Mouse (Mus musculus) urinary bladder, postnatal 0 days (tissue): ENCODE measurements around the gene Olfr1177-ps. TPM values are rescaled to one million over a fixed set of nuclear protein-coding genes. Genes with fewer than 3 reads are reported as not detected.

ENCODE experiments used
- polyA plus RNA-seq: library from polyadenylated mRNA; unstranded; fragments of >200 nt; fragmentation: Nextera tagmentation; extraction: Ambion mirVana; gene quantifications from 2 replicates; pipeline ENCODE4 v1.2.1, GENCODE M21; 2015

The Olfr1177-ps gene
- polyA plus RNA-seq, result not detected in 2 replicates

DNA sequence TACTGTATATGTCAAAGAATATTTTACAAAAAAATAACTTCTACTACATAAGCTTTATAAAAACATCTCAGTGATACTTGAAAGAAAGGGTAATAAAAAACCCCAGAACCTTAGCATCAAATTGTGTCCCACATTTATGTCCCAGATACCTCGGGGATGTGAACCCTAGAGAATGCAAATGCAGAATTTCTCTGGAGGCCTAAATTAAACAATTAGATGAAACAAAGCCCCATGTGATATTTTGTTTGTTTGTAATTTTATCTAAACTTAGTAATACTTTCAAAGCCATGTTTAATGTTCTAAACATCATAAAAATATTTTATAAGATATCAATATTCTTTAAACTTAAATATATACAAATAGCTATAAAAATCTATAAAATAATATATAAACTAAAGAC is at the start of gene Olfr1177-ps:
Gene Olfr1177-ps, minus strand, starts transcription at position 101 of the 400 bp plus-strand sequence.

DNA sequence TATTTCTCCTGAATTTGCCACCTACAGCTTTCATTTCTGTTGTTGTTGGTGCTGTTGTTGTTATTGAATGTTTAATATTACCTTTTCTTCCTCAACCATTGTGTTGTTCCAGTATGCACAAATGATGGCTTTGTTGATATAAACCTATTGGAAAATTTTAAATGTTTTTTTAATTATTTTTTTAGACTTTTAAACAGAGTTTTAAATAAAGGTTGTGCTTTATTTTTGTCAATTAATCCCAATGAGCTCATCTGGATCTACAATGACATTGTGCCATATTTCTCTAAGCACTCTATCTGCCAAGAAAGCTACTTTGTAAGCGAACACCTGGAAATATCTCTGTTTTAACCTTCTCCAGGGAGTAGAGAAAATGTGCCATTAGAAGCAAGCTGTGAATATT is 40.5 kb upstream of the Olfr1177-ps start, which contains the start of gene Olfr1178:
Gene Olfr1178, plus strand, starts transcription at position 301 of the 400 bp plus-strand sequence.

DNA sequence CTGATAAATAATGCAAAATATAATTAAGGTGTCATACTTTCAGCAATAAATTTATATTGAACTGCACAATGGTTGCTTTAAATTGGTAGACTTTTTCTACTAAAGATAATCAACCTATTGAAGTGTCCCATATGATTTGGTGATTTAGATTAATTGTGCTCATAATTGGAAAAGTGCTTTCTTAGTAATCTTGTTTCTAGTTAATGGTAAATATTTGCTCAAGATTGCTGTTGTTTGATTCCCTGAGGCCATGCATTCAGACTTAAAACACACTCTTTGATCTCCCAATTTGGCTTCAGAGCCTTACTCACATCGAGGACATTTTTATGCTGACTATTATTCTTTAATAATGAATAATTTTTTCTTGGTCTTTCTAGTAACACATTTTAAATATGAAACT is 9.9 kb downstream of the Olfr1177-ps start, which contains the start of gene Olfr1176:
Gene Olfr1176, plus strand, starts transcription at position 301 of the 400 bp plus-strand sequence.

DNA sequence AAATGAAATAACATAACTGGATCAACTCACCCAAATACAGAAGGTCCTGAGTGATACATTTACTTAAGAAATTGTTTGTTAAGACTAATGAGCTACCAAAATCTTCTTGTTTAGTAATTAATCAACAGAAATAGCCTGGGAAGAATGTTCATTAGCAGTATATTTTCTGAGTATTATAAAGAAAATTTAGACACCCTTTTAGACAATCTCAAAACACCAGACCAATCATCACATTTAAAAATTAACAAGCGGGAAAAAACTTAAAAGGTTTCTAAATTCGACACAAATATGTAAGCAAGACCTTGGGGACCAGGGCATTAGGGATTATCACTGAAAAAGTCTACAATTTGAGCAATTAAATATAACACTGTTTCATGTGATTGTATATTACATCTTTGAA is 19.2 kb downstream of the Olfr1177-ps start, which contains the start of gene Olfr1175-ps:
Gene Olfr1175-ps, minus strand, starts transcription at position 101 of the 400 bp plus-strand sequence.

DNA sequence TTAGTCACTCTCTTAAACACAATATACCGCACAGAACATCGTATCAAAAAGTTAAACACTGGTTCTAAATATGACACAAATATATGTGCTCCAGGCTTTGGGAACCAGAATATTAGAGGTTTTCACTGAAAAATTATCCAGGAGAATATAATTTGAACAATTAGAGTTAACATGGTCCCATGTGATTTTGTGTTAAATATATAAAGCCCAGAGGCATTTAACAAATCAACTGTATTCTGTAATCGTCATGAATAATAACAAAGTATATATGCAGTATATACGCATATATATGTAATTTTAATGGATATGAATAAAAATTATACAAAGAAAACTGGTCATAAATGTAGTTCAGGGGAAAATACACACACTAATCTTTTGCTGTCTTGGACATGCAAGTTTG is 31.3 kb downstream of the Olfr1177-ps start, which contains the start of gene Olfr1174-ps:
Gene Olfr1174-ps, minus strand, starts transcription at position 101 of the 400 bp plus-strand sequence.

Other genes starting within 250 kb of the Olfr1177-ps start
- not detected in 2 replicates for gene Olfr1166, start 218.2 kb downstream of the Olfr1177-ps start, polyA plus RNA-seq
- not detected in 2 replicates for gene Olfr1167, start 191.3 kb downstream of the Olfr1177-ps start, polyA plus RNA-seq
- gene Olfr1168, start 164.6 kb downstream of the Olfr1177-ps start, polyA plus RNA-seq, result not detected in 2 replicates
- not detected in 2 replicates for gene Olfr1170, start 118.2 kb downstream of the Olfr1177-ps start, polyA plus RNA-seq
- not detected in 2 replicates for gene Olfr1173, start 66.6 kb downstream of the Olfr1177-ps start, polyA plus RNA-seq
- not detected in 2 replicates for gene Olfr1174-ps, start 31.4 kb downstream of the Olfr1177-ps start, polyA plus RNA-seq
- not detected in 2 replicates for gene Olfr1175-ps, start 19.3 kb downstream of the Olfr1177-ps start, polyA plus RNA-seq
- not detected in 2 replicates for gene Olfr1176, start 9.8 kb downstream of the Olfr1177-ps start, polyA plus RNA-seq
- gene Olfr1178, start 40.6 kb upstream of the Olfr1177-ps start, polyA plus RNA-seq, result not detected in 2 replicates
- not detected in 2 replicates for gene Olfr1179, start 60.0 kb upstream of the Olfr1177-ps start, polyA plus RNA-seq
- not detected in 2 replicates for gene Olfr1180, start 72.7 kb upstream of the Olfr1177-ps start, polyA plus RNA-seq
- not detected in 2 replicates for gene Olfr1181, start 79.7 kb upstream of the Olfr1177-ps start, polyA plus RNA-seq
- not detected in 2 replicates for gene Gm13757, start 102.6 kb upstream of the Olfr1177-ps start, polyA plus RNA-seq
- gene Olfr1183, start 108.4 kb upstream of the Olfr1177-ps start, polyA plus RNA-seq, result not detected in 2 replicates
- not detected in 2 replicates for gene Olfr1184, start 137.1 kb upstream of the Olfr1177-ps start, polyA plus RNA-seq
- not detected in 2 replicates for gene Olfr1185-ps1, start 146.8 kb upstream of the Olfr1177-ps start, polyA plus RNA-seq
- gene Olfr1186, start 172.1 kb upstream of the Olfr1177-ps start, polyA plus RNA-seq, result not detected in 2 replicates
- not detected in 2 replicates for gene Olfr1188, start 210.4 kb upstream of the Olfr1177-ps start, polyA plus RNA-seq
- not detected in 2 replicates for gene Olfr1189, start 240.0 kb upstream of the Olfr1177-ps start, polyA plus RNA-seq